Mouse (Mus musculus): Measurements from ENCODE around the gene Acadm. TPM values are rescaled to one million over a fixed set of nuclear protein-coding genes. Genes with fewer than 3 reads are reported as not detected.

Gene Acadm
- polyA plus RNA-seq, 1 experiment from 2014 or later, result 44.6 TPM

GRCm38 (mm10) chr3:153906136-153906871, 38.1 kb downstream of the Acadm start, which contains the start of gene Msh4:
Msh4 (minus strand) TSS chr3:153906138.
- H3K36me3 ChIP-seq (replicated peaks), result peaks cover 83% of the 10 kb centered on the region

GRCm38 (mm10) chr3:153905251-153906135, 38.9 kb downstream of the Acadm start:
- WGBS, result 87% methylated on average over 49 of the region's 49 CpGs
- H3K9me3 ChIP-seq, result no peaks in the 10 kb centered on the region
- H3K4me1 ChIP-seq, result peaks cover 29% of the 10 kb centered on the region
- DNase-seq (ENCODE audit: low spot score), result peak; percentile 30
- H3K4me3 ChIP-seq, result no peak overlapping the region
- no peaks in the 10 kb centered on the region for H3K27me3 ChIP-seq (replicated peaks; ENCODE audit: low read depth, poor library complexity, severe bottlenecking)
- H3K27ac ChIP-seq (replicated peaks), result no peak overlapping the region
- H3K36me3 ChIP-seq (replicated peaks), result peaks cover 75% of the 10 kb centered on the region

More at GRCm38 (mm10) chr3:153906136-153906871, 38.1 kb downstream of the Acadm start, which contains the start of gene Msh4:
- DNase-seq (ENCODE audit: low spot score), result no peak
- Histone ChIP-seq H3K27me3 (replicated peaks; ENCODE audit: low read depth, poor library complexity, severe bottlenecking) (no peaks in the 10 kb centered on the region), H3K27ac (replicated peaks) (no peak within 1 kb of the TSS), H3K4me3 (no peak within 1 kb of the TSS), H3K9me3 (no peaks in the 10 kb centered on the region), H3K4me1 (peaks cover 37% of the 10 kb centered on the region)
- 88% methylated on average over 9 of the region's 9 CpGs for WGBS

GRCm38 (mm10) chr3:153904586-153904985, 39.8 kb downstream of the Acadm start:
- Histone ChIP-seq H3K4me3 (no peak overlapping the region), H3K27ac (replicated peaks) (no peak overlapping the region), H3K9me3 (no peaks in the 10 kb centered on the region), H3K4me1 (peaks cover 20% of the 10 kb centered on the region), H3K27me3 (replicated peaks; ENCODE audit: low read depth, poor library complexity, severe bottlenecking) (no peaks in the 10 kb centered on the region), H3K36me3 (replicated peaks) (peaks cover 66% of the 10 kb centered on the region)
- WGBS, result 72% methylated on average over 6 of the region's 6 CpGs
- peak; percentile 52 for DNase-seq (ENCODE audit: low spot score)

- 77% methylated on average over 3 of the region's 3 CpGs for WGBS
- H3K27me3 ChIP-seq (replicated peaks; ENCODE audit: low read depth, poor library complexity, severe bottlenecking), result no peaks in the 10 kb centered on the region
- peaks cover 4% of the 10 kb centered on the region; the same call in 1 of the 2 replicates for H3K4me1 ChIP-seq
- no peak overlapping the region for H3K27ac ChIP-seq (replicated peaks)
- H3K36me3 ChIP-seq (replicated peaks), result peaks cover 46% of the 10 kb centered on the region
- no peak overlapping the region for H3K4me3 ChIP-seq
- H3K9me3 ChIP-seq, result no peaks in the 10 kb centered on the region
- DNase-seq (ENCODE audit: low spot score), result no peak
Observed at GRCm38 (mm10) chr3:153902595-153902994, 41.8 kb downstream of the Acadm start.

- no peaks in the 10 kb centered on the region for H3K27me3 ChIP-seq (replicated peaks; ENCODE audit: low read depth, poor library complexity, severe bottlenecking)
- no peaks in the 10 kb centered on the region for H3K9me3 ChIP-seq
- 93% methylated on average over 1 of the region's 1 CpGs for WGBS
- no peak overlapping the region for H3K4me3 ChIP-seq
- DNase-seq (ENCODE audit: low spot score), result no peak
- H3K4me1 ChIP-seq, result peaks cover 4% of the 10 kb centered on the region; the same call in 1 of the 2 replicates
- H3K27ac ChIP-seq (replicated peaks), result no peak overlapping the region
- H3K36me3 ChIP-seq (replicated peaks), result peaks cover 39% of the 10 kb centered on the region
Observed at GRCm38 (mm10) chr3:153901904-153902303, 42.5 kb downstream of the Acadm start.

GRCm38 (mm10) chr3:153897216-153897615, 47.2 kb downstream of the Acadm start:
- WGBS, result 79% methylated on average over 6 of the region's 6 CpGs
- no peak for DNase-seq (ENCODE audit: low spot score)
- no peaks in the 10 kb centered on the region for H3K36me3 ChIP-seq (replicated peaks)
- no peak overlapping the region for H3K4me3 ChIP-seq
- H3K27ac ChIP-seq (replicated peaks), result no peak overlapping the region
- H3K27me3 ChIP-seq (replicated peaks; ENCODE audit: low read depth, poor library complexity, severe bottlenecking), result no peaks in the 10 kb centered on the region
- no peaks in the 10 kb centered on the region for H3K4me1 ChIP-seq
- H3K9me3 ChIP-seq, result no peaks in the 10 kb centered on the region

GRCm38 (mm10) chr3:153895454-153895853, 49.0 kb downstream of the Acadm start:
- H3K4me1 ChIP-seq, result no peaks in the 10 kb centered on the region
- H3K27ac ChIP-seq (replicated peaks), result no peak overlapping the region
- no peaks in the 10 kb centered on the region for H3K27me3 ChIP-seq (replicated peaks; ENCODE audit: low read depth, poor library complexity, severe bottlenecking)
- DNase-seq (ENCODE audit: low spot score), result no peak
- H3K4me3 ChIP-seq, result no peak overlapping the region
- H3K36me3 ChIP-seq (replicated peaks), result no peaks in the 10 kb centered on the region
- no peaks in the 10 kb centered on the region for H3K9me3 ChIP-seq
- WGBS, result 87% methylated on average over 3 of the region's 3 CpGs

GRCm38 (mm10) chr3:153889188-153889781, 55.1 kb downstream of the Acadm start:
- no peak for DNase-seq (ENCODE audit: low spot score)
- Histone ChIP-seq H3K27ac (replicated peaks) (no peak overlapping the region), H3K4me1 (no peaks in the 10 kb centered on the region), H3K4me3 (no peak overlapping the region), H3K9me3 (no peaks in the 10 kb centered on the region), H3K36me3 (replicated peaks) (no peaks in the 10 kb centered on the region), H3K27me3 (replicated peaks; ENCODE audit: low read depth, poor library complexity, severe bottlenecking) (no peaks in the 10 kb centered on the region)
- 74% methylated on average over 8 of the region's 8 CpGs for WGBS

GRCm38 (mm10) chr3:153888141-153888540, 56.3 kb downstream of the Acadm start:
- H3K9me3 ChIP-seq, result no peaks in the 10 kb centered on the region
- no peaks in the 10 kb centered on the region for H3K27me3 ChIP-seq (replicated peaks; ENCODE audit: low read depth, poor library complexity, severe bottlenecking)
- no peaks in the 10 kb centered on the region for H3K36me3 ChIP-seq (replicated peaks)
- H3K4me1 ChIP-seq, result no peaks in the 10 kb centered on the region
- H3K4me3 ChIP-seq, result no peak overlapping the region
- no peak for DNase-seq (ENCODE audit: low spot score)
- WGBS, result 76% methylated on average over 6 of the region's 6 CpGs
- H3K27ac ChIP-seq (replicated peaks), result no peak overlapping the region

GRCm38 (mm10) chr3:153886296-153886695, 58.1 kb downstream of the Acadm start:
- DNase-seq (ENCODE audit: low spot score), result no peak
- H3K4me3 ChIP-seq, result no peak overlapping the region
- H3K27me3 ChIP-seq (replicated peaks; ENCODE audit: low read depth, poor library complexity, severe bottlenecking), result no peaks in the 10 kb centered on the region
- no peaks in the 10 kb centered on the region for H3K36me3 ChIP-seq (replicated peaks)
- no peak overlapping the region for H3K27ac ChIP-seq (replicated peaks)
- H3K4me1 ChIP-seq, result no peaks in the 10 kb centered on the region
- no peaks in the 10 kb centered on the region for H3K9me3 ChIP-seq

Data from embryonic facial prominence, embryonic 10.5 days (tissue).